Mouse (Mus musculus): ENCODE measurements around the gene Hist1h3d. TPM values are rescaled to one million over a fixed set of nuclear protein-coding genes. Genes with fewer than 3 reads are reported as not detected.

The Hist1h3d gene
- total RNA-seq, 1 experiment from 2014 or later: 2.1 TPM

DNA sequence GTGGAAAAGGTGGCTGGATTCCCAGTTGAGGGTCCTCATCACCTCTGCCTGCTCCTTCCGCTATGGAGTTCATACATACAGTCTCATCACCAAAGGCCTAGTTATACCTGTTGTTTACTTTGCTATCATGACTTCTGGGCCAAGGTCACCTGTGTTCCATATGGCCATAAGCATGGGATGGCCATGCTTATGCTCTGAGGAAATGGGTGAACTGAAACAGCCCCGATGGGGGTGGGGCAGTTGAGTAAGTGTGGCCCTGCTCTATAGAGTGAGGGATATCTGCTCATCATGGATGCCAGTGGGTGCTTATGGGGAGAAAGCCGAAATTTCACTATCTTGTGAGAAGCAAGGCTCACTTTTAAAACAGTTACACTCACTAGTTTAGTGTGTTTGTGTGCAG, 29.5 kb downstream of the Hist1h3d start:
- ATAC-seq (replicated peaks; ENCODE audit: insufficient number of reproducible peaks, low FRiP score, low TSS enrichment, poor library complexity, severe bottlenecking): no peak

DNA sequence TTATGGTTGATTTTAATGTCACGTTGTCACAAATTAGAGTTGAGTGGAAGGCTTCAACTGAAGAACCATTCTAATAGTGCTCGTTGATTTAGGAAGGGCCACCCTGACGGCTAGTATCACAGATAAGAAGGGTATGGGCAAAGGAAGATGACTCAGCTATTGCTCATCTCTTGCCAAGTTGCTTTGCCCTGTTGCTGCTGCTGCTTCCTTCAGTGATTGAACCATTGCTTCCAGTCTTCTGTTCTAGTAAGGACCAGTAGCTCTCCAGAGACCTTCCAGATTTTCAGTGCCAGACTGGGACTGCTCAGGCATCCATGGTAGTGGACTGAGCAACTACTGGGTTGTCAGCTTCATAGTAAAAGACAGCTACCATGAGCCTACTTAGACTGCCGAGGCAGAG, 33.6 kb downstream of the Hist1h3d start:
- ATAC-seq (replicated peaks; ENCODE audit: insufficient number of reproducible peaks, low FRiP score, low TSS enrichment, poor library complexity, severe bottlenecking): no peak

DNA sequence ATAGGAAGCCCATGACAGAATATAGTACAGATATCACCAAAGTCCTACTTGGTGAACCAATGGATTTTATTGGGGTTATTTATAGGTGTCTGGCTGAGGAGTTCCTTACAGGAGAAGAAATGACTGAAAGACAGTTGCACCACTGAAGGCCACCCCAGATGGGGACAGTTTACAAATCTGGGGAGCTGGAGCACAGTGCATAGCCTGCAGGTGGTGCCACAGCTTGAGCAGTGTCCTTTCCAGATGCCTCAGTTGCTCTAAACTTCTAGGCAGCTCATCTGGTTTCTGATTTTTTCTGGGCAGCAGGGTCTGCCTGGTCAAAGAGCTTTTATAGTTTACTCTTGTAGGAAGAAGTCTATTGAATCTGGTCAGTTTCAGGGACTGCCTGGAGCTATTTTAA, 34.3 kb downstream of the Hist1h3d start:
- no peak for ATAC-seq (replicated peaks; ENCODE audit: insufficient number of reproducible peaks, low FRiP score, low TSS enrichment, poor library complexity, severe bottlenecking)

DNA sequence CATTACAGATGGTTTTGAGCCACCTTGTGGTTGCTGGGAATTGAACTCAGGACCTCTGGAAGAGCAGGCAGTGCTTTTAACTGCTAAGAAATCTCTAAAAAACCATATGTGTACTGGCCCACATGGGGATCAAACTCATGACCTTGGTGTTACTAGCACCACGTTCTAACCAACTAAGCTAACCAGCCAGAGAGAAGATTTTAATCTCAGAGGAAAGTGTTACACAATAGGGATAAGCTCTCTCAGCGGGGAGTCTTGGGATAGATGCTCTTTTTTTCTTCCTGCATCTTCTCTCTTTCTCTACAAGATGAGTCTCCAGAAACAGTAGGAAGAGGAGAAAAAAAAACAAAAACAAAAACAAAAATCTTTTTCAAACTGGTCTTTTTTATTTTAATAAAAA, 34.8 kb downstream of the Hist1h3d start:
- ATAC-seq (replicated peaks; ENCODE audit: insufficient number of reproducible peaks, low FRiP score, low TSS enrichment, poor library complexity, severe bottlenecking): no peak

DNA sequence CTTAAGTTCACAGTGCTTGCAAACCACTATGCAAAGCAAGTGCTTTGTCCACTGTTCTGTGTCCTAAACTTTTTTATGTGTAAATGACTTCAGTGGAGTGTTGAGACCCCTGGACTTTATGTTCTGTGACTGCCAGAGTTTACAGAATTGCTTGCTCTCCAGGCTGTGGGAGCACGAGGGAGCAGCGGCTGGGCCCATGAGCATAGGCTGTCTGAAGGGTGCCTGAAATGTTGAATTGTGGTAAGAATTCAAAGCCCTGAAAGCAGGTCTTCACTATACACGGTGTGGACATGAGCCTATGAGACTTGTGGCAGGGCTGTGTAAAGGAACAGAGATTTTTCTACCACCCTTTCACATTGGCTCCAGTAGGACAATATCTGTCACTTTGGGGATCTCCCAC, 36.1 kb downstream of the Hist1h3d start:
- no peak for ATAC-seq (replicated peaks; ENCODE audit: insufficient number of reproducible peaks, low FRiP score, low TSS enrichment, poor library complexity, severe bottlenecking)

DNA sequence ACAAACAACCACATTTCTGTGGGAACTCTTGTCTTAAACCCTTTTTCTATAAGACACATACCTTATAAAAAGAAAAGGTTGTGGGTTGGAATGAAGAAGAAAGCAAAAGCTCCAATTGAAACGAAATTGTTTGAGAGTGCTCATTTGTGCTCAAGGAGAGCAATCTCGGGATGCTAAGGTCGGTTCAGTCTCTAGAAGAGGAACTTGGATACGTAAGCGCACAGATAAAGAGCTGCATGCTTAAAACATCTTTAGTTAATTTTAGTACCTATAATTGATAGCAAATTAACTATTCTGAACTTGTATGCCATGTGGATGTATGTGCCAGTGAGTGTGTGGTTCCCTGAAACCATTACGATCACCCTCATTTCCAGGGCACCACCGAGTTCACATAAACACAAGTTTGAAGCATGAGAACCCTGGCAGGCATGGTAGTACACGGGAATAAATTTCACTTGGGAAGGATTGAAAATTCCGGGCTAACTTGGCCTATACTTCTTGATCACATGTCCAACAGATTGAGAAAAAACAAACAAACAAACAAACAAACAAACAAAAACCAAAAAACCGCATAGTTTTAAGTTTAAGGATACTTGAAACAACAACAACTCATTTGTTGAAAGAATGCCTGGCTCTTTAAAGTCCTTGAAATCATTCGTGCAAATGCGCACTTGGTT, 44.6 kb downstream of the Hist1h3d start:
- ATAC-seq (replicated peaks; ENCODE audit: insufficient number of reproducible peaks, low FRiP score, low TSS enrichment, poor library complexity, severe bottlenecking): no peak

DNA sequence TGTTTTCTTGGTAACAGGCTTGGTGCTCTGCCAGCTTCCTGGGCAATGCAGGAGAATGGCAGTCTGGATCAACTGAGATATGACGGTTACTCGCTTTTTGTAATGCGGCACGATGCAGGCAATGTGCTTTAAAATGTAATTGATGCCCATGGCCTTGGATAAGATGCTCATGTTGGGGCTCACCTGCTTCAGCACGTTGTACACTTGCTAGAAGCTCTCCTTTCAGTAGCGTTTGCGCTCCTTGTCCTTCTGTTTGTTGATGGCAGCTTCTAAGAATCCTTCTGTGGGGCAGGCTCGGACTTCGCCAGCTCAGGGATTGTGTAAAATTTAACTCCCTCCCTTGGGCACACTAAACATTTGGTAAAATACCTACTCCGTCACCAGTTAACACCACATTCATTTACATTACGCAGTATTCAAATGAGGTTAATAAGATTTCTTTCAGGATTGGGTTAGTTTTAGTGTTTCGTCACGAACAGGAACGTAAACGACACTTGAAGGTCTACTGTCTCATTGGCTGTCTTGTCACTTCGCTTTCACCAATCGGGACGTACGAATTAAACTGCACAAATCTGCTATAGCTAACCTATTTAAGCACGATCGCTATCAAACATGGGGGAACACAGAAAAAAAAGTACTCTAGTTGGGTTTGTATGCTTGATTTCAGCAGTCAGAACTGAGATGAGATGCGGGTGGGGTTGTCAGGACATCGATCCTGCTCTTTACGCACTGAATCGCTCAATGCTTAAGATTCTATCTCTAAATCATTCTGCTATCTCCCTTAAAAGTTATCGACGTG, 45.4 kb downstream of the Hist1h3d start, which contains the start of gene Hist1h2be:
TSS of gene Hist1h2be (minus strand) at position 392 of the 799 bp plus-strand sequence.
- ATAC-seq (replicated peaks; ENCODE audit: insufficient number of reproducible peaks, low FRiP score, low TSS enrichment, poor library complexity, severe bottlenecking): peak; percentile 79

DNA sequence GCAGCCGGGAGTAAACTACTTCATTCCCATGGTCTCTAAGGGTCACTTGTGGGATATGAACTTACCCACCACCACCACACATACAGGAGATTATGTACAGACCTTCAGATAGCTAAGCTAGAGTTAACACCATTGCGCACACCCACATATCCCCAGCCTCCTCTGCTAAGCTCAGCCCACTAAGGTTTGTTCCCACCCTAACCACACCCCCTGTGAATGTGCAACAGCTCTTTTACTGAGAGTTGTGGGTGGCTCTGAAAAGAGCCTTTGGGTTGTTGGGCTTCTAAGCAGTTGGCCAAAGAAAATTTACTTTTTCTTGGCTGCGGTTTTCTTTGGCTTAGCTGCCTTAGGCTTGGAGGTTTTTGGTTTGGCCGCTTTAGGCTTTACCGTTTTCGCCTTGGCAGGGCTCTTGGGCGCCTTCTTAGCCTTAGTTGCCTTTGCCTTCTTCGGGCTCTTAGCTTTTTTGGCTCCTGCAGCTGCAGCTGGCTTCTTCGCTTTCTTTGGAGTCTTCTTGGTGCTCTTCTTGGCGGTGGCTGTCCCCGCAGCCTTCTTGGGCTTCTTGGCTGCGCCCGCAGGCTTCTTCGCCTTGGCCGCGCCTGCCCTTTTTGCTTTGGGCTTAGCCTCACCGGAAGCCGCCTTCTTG, 46.1 kb downstream of the Hist1h3d start:
- peak; percentile 80 for ATAC-seq (replicated peaks; ENCODE audit: insufficient number of reproducible peaks, low FRiP score, low TSS enrichment, poor library complexity, severe bottlenecking)

DNA sequence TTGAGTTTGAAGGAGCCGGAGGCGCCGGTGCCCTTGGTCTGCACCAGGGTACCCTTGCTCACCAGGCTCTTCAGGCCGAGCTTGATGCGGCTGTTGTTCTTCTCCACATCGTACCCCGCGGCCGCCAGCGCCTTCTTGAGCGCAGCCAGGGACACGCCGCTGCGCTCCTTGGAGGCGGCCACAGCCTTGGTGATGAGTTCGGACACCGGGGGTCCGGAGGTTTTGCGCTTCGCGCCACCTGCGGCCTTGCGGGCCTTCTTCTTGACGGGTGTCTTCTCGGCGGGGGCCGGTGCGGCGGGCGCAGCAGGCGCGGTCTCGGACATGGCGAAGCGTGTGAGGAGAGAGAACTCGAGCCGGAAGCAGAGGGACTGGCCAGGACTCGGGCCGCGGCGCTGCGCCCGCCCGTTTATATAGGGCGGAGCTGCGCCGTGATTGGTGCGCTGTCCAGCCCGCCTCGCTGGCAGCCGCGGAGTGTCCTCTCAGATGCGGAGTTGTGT, 46.7 kb downstream of the Hist1h3d start, which contains the start of gene Hist1h1e:
TSS of gene Hist1h1e (minus strand) at position 384 of the 497 bp plus-strand sequence.
- peak; percentile 73 for ATAC-seq (replicated peaks; ENCODE audit: insufficient number of reproducible peaks, low FRiP score, low TSS enrichment, poor library complexity, severe bottlenecking)

DNA sequence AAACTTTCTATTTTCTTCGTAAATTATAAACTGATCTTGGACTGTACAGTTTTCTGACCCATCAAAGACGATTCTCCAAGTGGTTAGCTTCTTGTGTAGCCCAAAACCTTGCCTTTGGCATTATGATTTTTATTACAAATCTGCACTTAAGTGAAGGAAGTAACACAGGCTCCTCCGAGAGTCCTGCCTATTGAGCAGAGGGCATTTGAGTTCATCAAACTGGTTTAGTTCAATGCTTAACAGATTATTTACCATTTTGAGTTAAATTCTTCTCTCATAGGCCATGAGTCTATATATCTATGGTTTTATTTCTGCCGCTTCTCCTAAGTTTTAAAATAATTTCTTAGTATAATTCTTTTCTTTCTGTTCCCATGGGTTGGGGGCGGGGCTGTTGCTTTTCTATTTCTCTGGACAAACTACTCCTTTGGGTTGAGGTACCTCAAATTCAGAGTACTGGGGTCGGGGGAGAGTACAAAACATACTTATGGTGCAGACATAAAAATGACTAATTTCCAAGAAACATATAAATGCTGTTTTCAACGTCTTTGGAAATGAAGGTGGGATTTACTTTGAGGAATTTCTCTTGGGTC, 47.4 kb downstream of the Hist1h3d start:
- ATAC-seq (replicated peaks; ENCODE audit: insufficient number of reproducible peaks, low FRiP score, low TSS enrichment, poor library complexity, severe bottlenecking): no peak

Other genes with a start within 250 kb of the Hist1h3d start
- gene Zfp322a, start 206.6 kb upstream of the Hist1h3d start, total RNA-seq (2017): 27.6 to 70.6 TPM (median 42.7 TPM) in 3 replicates
- 12.1 to 15.9 TPM (median 13.2 TPM) in 3 replicates for gene Abt1, start 151.9 kb upstream of the Hist1h3d start, total RNA-seq (2017)
- not detected in 3 replicates for gene Btn1a1, start 109.9 kb upstream of the Hist1h3d start, total RNA-seq (2017)
- gene Btn2a2, start 86.9 kb upstream of the Hist1h3d start, total RNA-seq (2017): not detected in 3 replicates
- gene Hist1h4h, start 44.7 kb upstream of the Hist1h3d start, total RNA-seq (2017): 24.5 to 149 TPM (median 46.4 TPM) in 3 replicates
- 1.4 to 11.6 TPM in 2 of 3 replicates, not detected in the other for gene Hist1h2af, start 41.9 kb upstream of the Hist1h3d start, total RNA-seq (2017)
- gene Hist1h3g, start 40.3 kb upstream of the Hist1h3d start, total RNA-seq (2017): not detected in 3 replicates
- gene Hist1h2bh, start 32.4 kb upstream of the Hist1h3d start, total RNA-seq (2017): 0.21 to 4.4 TPM (median 2.1 TPM) in 3 replicates
- gene Hist1h3f, start 31.7 kb upstream of the Hist1h3d start, total RNA-seq (2017): 0.53 to 21.8 TPM (median 16.4 TPM) in 3 replicates
- gene Hist1h4f, start 24.1 kb upstream of the Hist1h3d start, total RNA-seq (2017): 42.2 to 123 TPM (median 49.9 TPM) in 3 replicates
- 16.3 to 25.9 TPM (median 21.9 TPM) in 3 replicates for gene Hist1h1d, start 22.5 kb upstream of the Hist1h3d start, total RNA-seq (2017)
- gene Hist1h3e, start 13.4 kb upstream of the Hist1h3d start, total RNA-seq (2017): 12.4 to 48.1 TPM (median 39.4 TPM) in 3 replicates
- 6.1 to 28.4 TPM (median 15.0 TPM) in 3 replicates for gene Hist1h2ae, start 4.5 kb upstream of the Hist1h3d start, total RNA-seq (2017)
- 86.4 to 193 TPM (median 86.9 TPM) in 3 replicates for gene Hist1h2bg, start 4.4 kb upstream of the Hist1h3d start, total RNA-seq (2017)
- gene Hist1h2bf, start 1.6 kb upstream of the Hist1h3d start, total RNA-seq (2017): 19.2 to 51.4 TPM (median 45.4 TPM) in 3 replicates
- gene Hist1h2ad, start 1.4 kb upstream of the Hist1h3d start, total RNA-seq (2017): 1.5 to 92.8 TPM (median 16.7 TPM) in 3 replicates
- 78.9 to 170 TPM (median 90.0 TPM) in 3 replicates for gene Hist1h4d, start 5.8 kb downstream of the Hist1h3d start, total RNA-seq (2017)
- gene Hist1h2be, start 45.4 kb downstream of the Hist1h3d start, total RNA-seq (2017): 13.1 to 35.9 TPM (median 14.5 TPM) in 3 replicates
- gene Hist1h1e, start 46.8 kb downstream of the Hist1h3d start, total RNA-seq (2017): 81.6 to 216 TPM (median 97.2 TPM) in 3 replicates
- 5.0 to 8.9 TPM (median 8.3 TPM) in 3 replicates for gene Hist1h2ac, start 108.2 kb downstream of the Hist1h3d start, total RNA-seq (2017)
- gene Hist1h2bc, start 108.4 kb downstream of the Hist1h3d start, total RNA-seq (2017): 28.7 to 101 TPM (median 49.7 TPM) in 3 replicates
- gene Hist1h1t, start 120.1 kb downstream of the Hist1h3d start, total RNA-seq (2017): not detected in 3 replicates
- gene Hist1h4c, start 122.7 kb downstream of the Hist1h3d start, total RNA-seq (2017): 82.1 to 150 TPM (median 93.5 TPM) in 3 replicates
- gene Hfe, start 135.1 kb downstream of the Hist1h3d start, total RNA-seq (2017): 90.6 to 170 TPM (median 150 TPM) in 3 replicates
- gene Hist1h1c, start 163.0 kb downstream of the Hist1h3d start, total RNA-seq (2017): 589 to 739 TPM (median 677 TPM) in 3 replicates
- 6.8 TPM in 1 of 3 replicates, not detected in the others for gene Hist1h3c, start 169.8 kb downstream of the Hist1h3d start, total RNA-seq (2017)
- gene Hist1h2bb, start 171.0 kb downstream of the Hist1h3d start, total RNA-seq (2017): 151 to 300 TPM (median 178 TPM) in 3 replicates
- 64.3 to 74.6 TPM in 2 of 3 replicates, not detected in the other for gene Hist1h2ab, start 175.4 kb downstream of the Hist1h3d start, total RNA-seq (2017)
- gene Hist1h3b, start 176.5 kb downstream of the Hist1h3d start, total RNA-seq (2017): 9.7 TPM in 1 of 3 replicates, not detected in the others
- 10.8 to 62.1 TPM (median 12.1 TPM) in 3 replicates for gene Hist1h4b, start 181.2 kb downstream of the Hist1h3d start, total RNA-seq (2017)
- gene Hist1h4a, start 185.5 kb downstream of the Hist1h3d start, total RNA-seq (2017): 43.2 to 186 TPM (median 59.3 TPM) in 3 replicates
- 4.6 to 86.2 TPM (median 18.3 TPM) in 3 replicates for gene Hist1h3a, start 186.6 kb downstream of the Hist1h3d start, total RNA-seq (2017)
- gene Hist1h1a, start 187.9 kb downstream of the Hist1h3d start, total RNA-seq (2017): 55.4 to 86.3 TPM (median 64.8 TPM) in 3 replicates
- gene Trim38, start 194.2 kb downstream of the Hist1h3d start, total RNA-seq (2017): not detected in 3 replicates
- not detected in 3 replicates for gene Slc17a2, start 231.2 kb downstream of the Hist1h3d start, total RNA-seq (2017)

All from monocyte, adult 5-6 weeks (primary cell).